Mouse (Mus musculus): ENCODE data around the gene Chic2. TPM values are rescaled to one million over a fixed set of nuclear protein-coding genes. Genes with fewer than 3 reads are reported as not detected.
A peak's percentile ranks its signal among the peaks of the same experiment; 100 is the strongest.

Gene Chic2
- polyA plus RNA-seq, 1 experiment: 18.3 TPM

DNA sequence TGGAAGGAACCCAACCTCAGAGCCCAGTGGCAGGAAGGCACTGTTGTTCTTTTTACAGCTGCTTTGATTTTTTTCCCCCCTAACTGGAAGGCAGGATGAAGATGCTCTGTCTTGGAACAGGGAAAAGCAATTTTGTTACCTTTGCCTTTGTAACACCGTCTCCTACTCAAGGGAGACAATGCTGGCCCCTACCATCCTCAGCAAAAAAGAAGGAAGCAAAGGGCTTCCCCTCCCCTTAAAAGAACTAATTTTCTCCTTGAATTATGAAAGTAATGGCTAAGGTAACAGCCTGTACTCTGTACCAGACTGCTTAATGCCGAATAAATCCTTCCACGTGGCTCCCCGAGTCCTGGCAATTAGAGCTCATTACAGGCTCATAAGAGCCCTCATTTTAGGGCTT is 28.0 kb upstream of the Chic2 start:
- H3K4me3 ChIP-seq (replicated peaks; ENCODE audit: control insufficient read depth, low read depth, low read length): no peak overlapping the region
- no peaks in the 10 kb centered on the region for H3K4me1 ChIP-seq (ENCODE audit: control insufficient read depth, insufficient read depth, low read length)
- WGBS: 6% methylated on average over 4 of the region's 4 CpGs
- no peak for TF ChIP-seq CTCF (IDR thresholded peaks at IDR 0.05; ENCODE audit: control insufficient read depth, insufficient read depth, low read length)
- TF ChIP-seq POLR2A (IDR thresholded peaks at IDR 0.05; ENCODE audit: borderline replicate concordance, control insufficient read depth, low read depth, low read length): no peak
- H3K27ac ChIP-seq (ENCODE audit: control insufficient read depth, insufficient read depth, low read depth, low read length, poor library complexity): no peak overlapping the region

- 6% methylated on average over 10 of the region's 10 CpGs for WGBS
- H3K27ac ChIP-seq (ENCODE audit: control insufficient read depth, insufficient read depth, low read depth, low read length, poor library complexity): no peak overlapping the region
- TF ChIP-seq POLR2A (IDR thresholded peaks at IDR 0.05; ENCODE audit: borderline replicate concordance, control insufficient read depth, low read depth, low read length) (no peak), CTCF (IDR thresholded peaks at IDR 0.05; ENCODE audit: control insufficient read depth, insufficient read depth, low read length) (no peak)
- no peak overlapping the region for H3K4me3 ChIP-seq (replicated peaks; ENCODE audit: control insufficient read depth, low read depth, low read length)
- peaks cover 1% of the 10 kb centered on the region; the same call in 1 of the 2 replicates for H3K4me1 ChIP-seq (ENCODE audit: control insufficient read depth, insufficient read depth, low read length)
Measured at GRCm38 (mm10) chr5:75071951-75072350, 27.4 kb upstream of the Chic2 start.

DNA sequence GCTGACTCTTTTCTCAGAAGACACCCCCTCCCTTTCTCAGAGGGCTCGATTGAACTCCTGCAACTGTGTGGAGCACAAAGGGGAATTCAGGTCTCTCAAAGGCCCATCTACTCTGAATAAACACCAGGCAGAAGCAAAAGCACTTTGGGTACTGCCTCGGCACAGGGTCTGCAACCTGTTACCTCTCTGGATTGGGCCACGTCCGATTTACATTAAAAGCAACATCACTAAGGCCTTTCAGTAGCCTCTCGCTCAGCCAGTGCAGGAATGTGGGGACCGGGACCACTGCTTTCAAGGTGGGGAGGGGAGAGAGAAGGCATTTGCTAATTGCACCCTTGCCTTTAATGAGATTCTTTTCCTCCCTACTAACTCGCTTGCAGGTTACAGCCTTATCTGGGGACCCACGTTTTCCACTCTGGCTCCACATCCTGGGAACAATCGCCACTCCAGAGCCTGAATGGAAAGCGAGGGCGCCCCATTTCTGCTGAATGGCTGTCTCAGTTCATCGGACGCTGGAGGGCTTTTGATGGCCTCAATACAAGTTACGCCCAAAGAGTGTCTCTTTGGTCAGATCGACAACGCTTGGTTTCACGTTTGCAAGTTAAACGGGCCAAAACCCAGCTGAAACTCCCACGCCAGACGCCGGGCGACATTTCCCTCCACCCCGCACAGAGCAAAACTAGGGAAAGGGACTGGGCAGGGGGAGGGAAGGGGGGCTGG is 26.2 kb upstream of the Chic2 start:
- 7% methylated on average over 23 of the region's 23 CpGs for WGBS
- Histone ChIP-seq H3K27ac (ENCODE audit: control insufficient read depth, insufficient read depth, low read depth, low read length, poor library complexity) (no peak overlapping the region), H3K4me1 (ENCODE audit: control insufficient read depth, insufficient read depth, low read length) (peaks cover 1% of the 10 kb centered on the region; the same call in 1 of the 2 replicates), H3K4me3 (replicated peaks; ENCODE audit: control insufficient read depth, low read depth, low read length) (no peak overlapping the region)
- TF ChIP-seq POLR2A (IDR thresholded peaks at IDR 0.05; ENCODE audit: borderline replicate concordance, control insufficient read depth, low read depth, low read length) (no peak), CTCF (IDR thresholded peaks at IDR 0.05; ENCODE audit: control insufficient read depth, insufficient read depth, low read length) (no peak)

GRCm38 (mm10) chr5:75070132-75070531 is 25.6 kb upstream of the Chic2 start:
- 13% methylated on average over 13 of the region's 13 CpGs for WGBS
- TF ChIP-seq CTCF (IDR thresholded peaks at IDR 0.05; ENCODE audit: control insufficient read depth, insufficient read depth, low read length) (no peak), POLR2A (IDR thresholded peaks at IDR 0.05; ENCODE audit: borderline replicate concordance, control insufficient read depth, low read depth, low read length) (no peak)
- Histone ChIP-seq H3K4me3 (replicated peaks; ENCODE audit: control insufficient read depth, low read depth, low read length) (no peak overlapping the region), H3K4me1 (ENCODE audit: control insufficient read depth, insufficient read depth, low read length) (peaks cover 1% of the 10 kb centered on the region; the same call in 1 of the 2 replicates), H3K27ac (ENCODE audit: control insufficient read depth, insufficient read depth, low read depth, low read length, poor library complexity) (no peak overlapping the region)

DNA sequence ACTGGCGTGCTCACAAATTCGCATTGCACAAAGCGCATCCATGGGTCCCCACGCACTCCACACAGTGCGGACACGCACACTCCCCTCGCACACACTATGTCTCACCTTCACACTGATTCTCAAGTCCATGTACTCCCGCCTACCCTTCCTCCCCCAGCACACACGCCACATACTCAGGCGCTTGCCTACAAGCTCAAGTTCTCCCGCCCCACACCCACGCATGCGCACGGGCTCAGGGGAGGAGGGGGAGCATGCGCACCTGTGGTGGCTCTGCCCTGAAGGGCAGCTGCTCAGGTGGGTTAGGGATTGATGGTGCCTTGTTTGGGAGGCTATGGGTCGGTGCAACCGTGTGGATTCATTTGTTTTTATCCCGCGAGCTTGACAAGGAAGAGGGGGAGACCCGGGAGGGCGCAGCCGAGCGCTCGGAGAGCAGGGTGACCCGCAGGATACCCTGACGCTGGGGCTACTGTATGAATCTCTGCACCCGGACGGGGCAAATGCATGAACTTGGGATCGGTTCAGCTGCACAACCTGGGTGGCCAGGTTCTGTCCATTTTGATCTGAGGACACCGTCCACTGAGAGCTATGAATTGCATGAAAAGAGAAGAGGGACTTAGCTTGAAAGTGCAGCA is 22.7 kb upstream of the Chic2 start:
- WGBS: 1% methylated on average over 30 of the region's 30 CpGs
- peak overlapping the region; percentile 71 for H3K4me3 ChIP-seq (replicated peaks; ENCODE audit: control insufficient read depth, low read depth, low read length)

DNA sequence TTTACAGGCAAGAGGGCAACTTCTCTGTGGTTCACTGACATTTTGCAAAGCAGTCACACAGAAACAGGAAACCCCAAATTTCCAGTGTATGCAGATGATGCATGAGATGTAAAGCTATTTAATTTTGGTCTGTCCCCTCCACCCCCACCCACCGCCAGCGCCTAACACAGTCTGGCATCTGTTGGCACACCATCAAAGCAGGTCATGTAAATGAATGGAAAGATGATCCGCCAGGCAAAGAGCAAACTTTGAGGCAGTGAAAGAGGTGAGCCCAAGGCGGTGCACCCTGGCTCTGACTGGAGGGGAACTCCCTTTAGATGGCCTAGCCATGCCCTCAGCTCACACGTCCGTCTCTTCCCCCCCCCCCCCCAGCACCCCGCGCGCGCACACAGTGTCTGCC is 22.1 kb upstream of the Chic2 start:
- Histone ChIP-seq H3K4me3 (replicated peaks; ENCODE audit: control insufficient read depth, low read depth, low read length) (peak overlapping the region; percentile 71), H3K4me1 (ENCODE audit: control insufficient read depth, insufficient read depth, low read length) (peaks cover 1% of the 10 kb centered on the region; the same call in 1 of the 2 replicates), H3K27ac (ENCODE audit: control insufficient read depth, insufficient read depth, low read depth, low read length, poor library complexity) (no peak overlapping the region)
- 1% methylated on average over 10 of the region's 10 CpGs for WGBS
- TF ChIP-seq CTCF (IDR thresholded peaks at IDR 0.05; ENCODE audit: control insufficient read depth, insufficient read depth, low read length) (no peak), POLR2A (IDR thresholded peaks at IDR 0.05; ENCODE audit: borderline replicate concordance, control insufficient read depth, low read depth, low read length) (no peak)

More for the DNA sequence above, 22.7 kb upstream of the Chic2 start:
- Histone ChIP-seq H3K27ac (ENCODE audit: control insufficient read depth, insufficient read depth, low read depth, low read length, poor library complexity) (no peak overlapping the region), H3K4me1 (ENCODE audit: control insufficient read depth, insufficient read depth, low read length) (peaks cover 1% of the 10 kb centered on the region; the same call in 1 of the 2 replicates)
- TF ChIP-seq POLR2A (IDR thresholded peaks at IDR 0.05; ENCODE audit: borderline replicate concordance, control insufficient read depth, low read depth, low read length) (no peak), CTCF (IDR thresholded peaks at IDR 0.05; ENCODE audit: control insufficient read depth, insufficient read depth, low read length) (no peak)

DNA sequence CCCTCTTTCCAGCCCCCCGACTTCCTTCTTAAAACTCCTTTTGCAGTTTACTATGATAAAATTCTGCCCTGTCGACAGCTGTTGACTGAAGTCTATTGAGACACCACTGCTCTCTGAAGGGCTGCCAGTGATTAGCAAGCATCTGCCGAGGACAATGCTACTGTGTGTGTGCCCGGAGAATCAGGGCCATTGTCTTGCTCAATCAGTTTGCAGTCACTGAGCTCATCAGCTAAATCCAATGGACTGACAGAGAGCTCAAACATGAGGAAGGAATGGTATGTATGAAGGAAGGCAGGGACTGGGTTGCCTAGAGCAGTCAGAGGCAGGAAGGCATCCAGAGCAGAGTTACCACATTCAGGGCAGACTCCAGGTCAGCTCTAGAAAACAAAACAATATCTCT is 18.6 kb upstream of the Chic2 start:
- H3K4me3 ChIP-seq (replicated peaks; ENCODE audit: control insufficient read depth, low read depth, low read length): no peak overlapping the region
- WGBS: 68% methylated on average over 4 of the region's 4 CpGs
- TF ChIP-seq CTCF (IDR thresholded peaks at IDR 0.05; ENCODE audit: control insufficient read depth, insufficient read depth, low read length): no peak
- TF ChIP-seq POLR2A (IDR thresholded peaks at IDR 0.05; ENCODE audit: borderline replicate concordance, control insufficient read depth, low read depth, low read length): no peak

DNA sequence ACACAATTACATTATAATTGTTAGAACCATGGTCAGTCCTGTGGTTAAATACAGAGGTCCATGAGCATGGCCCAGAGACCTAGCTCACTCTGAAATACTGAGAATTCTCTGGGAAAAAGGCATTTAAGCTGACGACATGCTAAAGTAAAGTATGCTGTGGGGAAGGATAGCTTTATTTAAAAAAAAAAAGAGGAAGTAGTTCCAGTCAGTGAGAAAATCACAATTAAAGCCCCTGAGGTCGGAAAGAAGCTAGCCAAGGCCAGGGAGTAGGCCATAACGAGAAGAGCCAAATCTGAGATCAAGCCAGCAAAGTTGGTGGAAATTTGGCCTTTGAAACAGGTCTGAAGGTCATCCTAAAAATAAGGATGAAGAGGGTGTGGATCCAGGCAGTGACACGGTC is 6.5 kb upstream of the Chic2 start:
- H3K4me3 ChIP-seq (replicated peaks; ENCODE audit: control insufficient read depth, low read depth, low read length): no peak overlapping the region
- H3K27ac ChIP-seq (ENCODE audit: control insufficient read depth, insufficient read depth, low read depth, low read length, poor library complexity): no peak overlapping the region
- 23% methylated on average over 4 of the region's 4 CpGs for WGBS
- no peaks in the 10 kb centered on the region for H3K4me1 ChIP-seq (ENCODE audit: control insufficient read depth, insufficient read depth, low read length)
- TF ChIP-seq POLR2A (IDR thresholded peaks at IDR 0.05; ENCODE audit: borderline replicate concordance, control insufficient read depth, low read depth, low read length): no peak
- TF ChIP-seq CTCF (IDR thresholded peaks at IDR 0.05; ENCODE audit: control insufficient read depth, insufficient read depth, low read length): no peak

More for the DNA sequence above, 18.6 kb upstream of the Chic2 start:
- Histone ChIP-seq H3K4me1 (ENCODE audit: control insufficient read depth, insufficient read depth, low read length) (peaks cover 1% of the 10 kb centered on the region; the same call in 1 of the 2 replicates), H3K27ac (ENCODE audit: control insufficient read depth, insufficient read depth, low read depth, low read length, poor library complexity) (no peak overlapping the region)

Data from bone marrow, adult 2 months (tissue).